Mouse (Mus musculus): ENCODE results near the gene Kcnk3. TPM values are rescaled to one million over a fixed set of nuclear protein-coding genes. Genes with fewer than 3 reads are reported as not detected.
A peak's percentile ranks its signal among the peaks of the same experiment; 100 is the strongest.

Gene Kcnk3
- polyA plus RNA-seq, 1 experiment, result not detected

DNA sequence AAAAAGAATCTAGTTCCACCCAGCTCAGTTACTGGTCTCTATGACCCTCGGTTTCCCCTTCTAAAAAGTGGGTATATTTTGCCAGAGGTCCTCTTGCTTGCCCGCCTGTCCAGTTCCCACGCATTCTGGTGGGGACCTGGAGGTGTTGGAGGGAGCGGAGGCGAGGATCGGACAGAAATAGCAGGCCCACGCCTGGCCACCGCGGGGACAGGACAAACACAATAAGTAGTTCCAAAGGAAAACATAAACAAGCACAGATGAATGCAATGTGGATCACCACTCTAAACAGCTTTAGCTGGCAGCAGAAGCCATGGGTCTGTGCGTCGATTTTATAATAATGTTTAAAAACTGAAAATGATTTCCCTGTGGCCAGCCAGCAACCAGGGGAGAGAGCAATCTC lies 5.4 kb downstream of the Kcnk3 start:
- H3K9ac ChIP-seq (ENCODE audit: low read depth, poor library complexity, severe bottlenecking), result no peak overlapping the region

DNA sequence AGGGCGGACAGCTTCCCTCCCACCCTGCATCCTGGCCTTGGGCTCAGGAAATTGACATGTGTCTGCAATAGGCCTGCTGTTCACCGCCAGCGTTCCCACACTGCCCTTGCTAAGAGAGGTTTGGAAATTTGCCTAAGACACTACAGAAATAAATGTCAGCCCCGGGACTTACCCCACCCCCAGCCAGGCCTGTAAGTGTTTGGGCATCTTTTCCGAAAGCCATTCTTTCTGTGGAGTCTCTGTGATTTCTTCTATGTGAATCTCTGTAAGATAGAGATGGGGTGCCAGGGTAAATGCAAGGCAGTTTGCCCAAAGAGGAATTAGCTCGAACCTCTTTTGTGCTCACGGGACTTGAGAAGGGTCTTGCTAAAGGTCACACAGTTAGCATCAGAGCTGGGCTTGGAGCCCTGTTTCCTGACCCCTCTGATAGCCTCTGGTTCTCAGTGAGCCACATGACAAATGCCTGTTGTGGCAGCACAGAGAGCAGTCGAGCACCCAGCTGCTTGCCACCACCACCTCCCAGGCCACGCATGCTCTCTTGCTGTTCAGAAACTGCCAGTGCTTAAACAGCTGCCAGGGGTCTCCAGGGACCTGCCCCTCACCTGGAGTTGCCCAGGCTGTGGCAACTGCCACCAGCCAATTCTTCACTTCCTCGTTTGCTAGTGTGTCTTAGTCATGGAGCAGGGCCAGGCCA lies 6.0 kb downstream of the Kcnk3 start:
- H3K9me3 ChIP-seq (replicated peaks; ENCODE audit: control insufficient read depth, insufficient read depth, low read length, poor library complexity, severe bottlenecking), result no peaks in the 10 kb centered on the region
- TF ChIP-seq POLR2A (IDR thresholded peaks at IDR 0.05; ENCODE audit: insufficient read depth, low read length) (no peak), CTCF (IDR thresholded peaks at IDR 0.05; ENCODE audit: low read depth, low read length) (no peak), EP300 (IDR thresholded peaks at IDR 0.05; ENCODE audit: insufficient read depth, low read depth, low read length) (no peak)
- H3K36me3 ChIP-seq (ENCODE audit: control insufficient read depth, insufficient read depth, low read length, poor library complexity, severe bottlenecking), result no peaks in the 10 kb centered on the region
- H3K4me3 ChIP-seq (ENCODE audit: low read depth, low read length), result no peak overlapping the region
- H3K27ac ChIP-seq (ENCODE audit: insufficient read depth, low read length), result no peak overlapping the region
- no peaks in the 10 kb centered on the region for H3K4me1 ChIP-seq (ENCODE audit: control insufficient read depth, insufficient read depth, low read length)
- no peak overlapping the region for H3K9ac ChIP-seq (ENCODE audit: low read depth, poor library complexity, severe bottlenecking)
- H3K27me3 ChIP-seq (ENCODE audit: control insufficient read depth, insufficient read depth, low read length, poor library complexity, severe bottlenecking), result peaks cover 8% of the 10 kb centered on the region; the same call in 1 of the 2 replicates

More for the DNA sequence above, 5.4 kb downstream of the Kcnk3 start:
- no peaks in the 10 kb centered on the region for H3K4me1 ChIP-seq (ENCODE audit: control insufficient read depth, insufficient read depth, low read length)
- H3K4me3 ChIP-seq (ENCODE audit: low read depth, low read length), result no peak overlapping the region
- no peaks in the 10 kb centered on the region for H3K9me3 ChIP-seq (replicated peaks; ENCODE audit: control insufficient read depth, insufficient read depth, low read length, poor library complexity, severe bottlenecking)
- peaks cover 11% of the 10 kb centered on the region for H3K27me3 ChIP-seq (ENCODE audit: control insufficient read depth, insufficient read depth, low read length, poor library complexity, severe bottlenecking)
- TF ChIP-seq POLR2A (IDR thresholded peaks at IDR 0.05; ENCODE audit: insufficient read depth, low read length), result no peak
- no peak for TF ChIP-seq CTCF (IDR thresholded peaks at IDR 0.05; ENCODE audit: low read depth, low read length)
- no peak for TF ChIP-seq EP300 (IDR thresholded peaks at IDR 0.05; ENCODE audit: insufficient read depth, low read depth, low read length)
- H3K27ac ChIP-seq (ENCODE audit: insufficient read depth, low read length), result no peak overlapping the region
- no peaks in the 10 kb centered on the region for H3K36me3 ChIP-seq (ENCODE audit: control insufficient read depth, insufficient read depth, low read length, poor library complexity, severe bottlenecking)

DNA sequence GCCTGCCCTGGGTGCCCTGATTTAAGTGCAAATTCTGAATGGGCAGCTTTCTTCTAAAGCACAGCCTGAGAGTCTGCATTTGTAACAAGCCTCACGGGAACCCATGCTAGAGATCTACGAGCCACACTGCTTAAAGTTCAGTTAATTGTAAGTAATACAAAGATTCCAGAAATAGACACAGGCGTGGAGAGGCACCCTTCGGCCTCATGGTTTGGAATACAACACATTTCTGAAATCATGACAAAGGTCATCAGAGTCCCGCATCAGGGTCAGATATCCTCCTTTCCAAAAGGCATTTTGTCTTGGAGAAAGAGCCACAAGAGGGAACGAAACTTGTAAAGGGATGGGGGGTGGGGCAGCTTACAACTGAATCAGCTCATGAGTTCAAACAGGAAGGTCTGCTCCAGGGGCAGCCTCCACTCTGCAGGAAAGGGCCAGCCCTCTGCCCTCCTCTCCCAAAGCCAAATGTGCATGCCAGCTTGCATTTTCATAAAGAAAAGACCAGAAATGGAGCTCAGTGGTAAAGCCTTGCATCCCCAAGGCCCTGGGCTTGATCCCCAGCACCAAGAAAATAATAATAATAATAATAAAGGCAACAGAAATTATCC lies 7.1 kb downstream of the Kcnk3 start:
- no peaks in the 10 kb centered on the region for H3K4me1 ChIP-seq (ENCODE audit: control insufficient read depth, insufficient read depth, low read length)
- no peak overlapping the region for H3K4me3 ChIP-seq (ENCODE audit: low read depth, low read length)
- H3K9ac ChIP-seq (ENCODE audit: low read depth, poor library complexity, severe bottlenecking), result no peak overlapping the region
- TF ChIP-seq POLR2A (IDR thresholded peaks at IDR 0.05; ENCODE audit: insufficient read depth, low read length) (no peak), CTCF (IDR thresholded peaks at IDR 0.05; ENCODE audit: low read depth, low read length) (no peak), EP300 (IDR thresholded peaks at IDR 0.05; ENCODE audit: insufficient read depth, low read depth, low read length) (no peak)
- no peaks in the 10 kb centered on the region for H3K9me3 ChIP-seq (replicated peaks; ENCODE audit: control insufficient read depth, insufficient read depth, low read length, poor library complexity, severe bottlenecking)
- H3K27ac ChIP-seq (ENCODE audit: insufficient read depth, low read length), result no peak overlapping the region
- H3K36me3 ChIP-seq (ENCODE audit: control insufficient read depth, insufficient read depth, low read length, poor library complexity, severe bottlenecking), result no peaks in the 10 kb centered on the region
- no peaks in the 10 kb centered on the region for H3K27me3 ChIP-seq (ENCODE audit: control insufficient read depth, insufficient read depth, low read length, poor library complexity, severe bottlenecking)

DNA sequence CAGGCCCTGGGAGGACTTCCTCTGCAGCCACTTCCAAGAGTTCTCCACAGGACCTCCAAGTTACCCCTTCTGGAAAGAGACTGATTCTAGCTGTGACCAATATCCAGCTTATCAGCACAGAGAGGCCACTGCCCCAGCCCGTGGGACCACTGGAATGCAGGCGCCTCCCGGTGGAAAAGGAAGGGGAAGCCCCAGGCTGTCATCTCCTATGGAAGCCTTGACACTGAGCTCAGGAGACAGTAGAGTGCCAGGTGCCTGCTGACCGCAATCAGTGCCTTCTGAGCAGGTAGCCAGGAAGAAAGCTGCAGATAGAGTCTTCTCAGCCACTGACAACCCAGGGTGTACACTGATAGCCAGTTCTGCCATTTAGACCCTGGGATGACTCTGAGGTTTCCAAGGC lies 13.4 kb downstream of the Kcnk3 start:
- no peak overlapping the region for H3K9ac ChIP-seq (ENCODE audit: low read depth, poor library complexity, severe bottlenecking)
- no peaks in the 10 kb centered on the region for H3K9me3 ChIP-seq (replicated peaks; ENCODE audit: control insufficient read depth, insufficient read depth, low read length, poor library complexity, severe bottlenecking)
- H3K4me3 ChIP-seq (ENCODE audit: low read depth, low read length), result no peak overlapping the region
- H3K4me1 ChIP-seq (ENCODE audit: control insufficient read depth, insufficient read depth, low read length), result no peaks in the 10 kb centered on the region
- no peaks in the 10 kb centered on the region for H3K27me3 ChIP-seq (ENCODE audit: control insufficient read depth, insufficient read depth, low read length, poor library complexity, severe bottlenecking)
- TF ChIP-seq POLR2A (IDR thresholded peaks at IDR 0.05; ENCODE audit: insufficient read depth, low read length) (no peak), CTCF (IDR thresholded peaks at IDR 0.05; ENCODE audit: low read depth, low read length) (peak; percentile 24), EP300 (IDR thresholded peaks at IDR 0.05; ENCODE audit: insufficient read depth, low read depth, low read length) (no peak)
- no peaks in the 10 kb centered on the region for H3K36me3 ChIP-seq (ENCODE audit: control insufficient read depth, insufficient read depth, low read length, poor library complexity, severe bottlenecking)
- no peak overlapping the region for H3K27ac ChIP-seq (ENCODE audit: insufficient read depth, low read length)

DNA sequence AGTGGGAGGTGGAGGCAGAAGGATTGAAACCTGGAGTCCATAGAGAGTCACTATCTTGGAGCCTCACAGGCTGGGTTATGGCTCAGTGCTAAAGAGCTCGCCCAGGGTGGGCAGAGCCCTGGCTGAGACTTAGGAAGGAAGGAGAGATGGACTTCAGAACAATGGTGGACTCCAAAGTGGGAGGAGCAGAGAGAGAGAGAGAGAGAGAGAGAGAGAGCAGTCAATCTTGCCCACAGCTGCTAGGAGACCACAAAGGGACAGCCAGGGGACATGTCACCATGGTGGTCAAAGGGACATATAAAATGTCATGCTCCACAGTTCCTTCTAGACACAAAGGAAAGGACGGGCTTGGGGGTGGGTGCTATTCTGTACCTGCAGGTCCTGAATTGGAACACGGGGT lies 15.3 kb downstream of the Kcnk3 start:
- H3K27me3 ChIP-seq (ENCODE audit: control insufficient read depth, insufficient read depth, low read length, poor library complexity, severe bottlenecking), result no peaks in the 10 kb centered on the region
- TF ChIP-seq EP300 (IDR thresholded peaks at IDR 0.05; ENCODE audit: insufficient read depth, low read depth, low read length) (no peak), CTCF (IDR thresholded peaks at IDR 0.05; ENCODE audit: low read depth, low read length) (no peak)

DNA sequence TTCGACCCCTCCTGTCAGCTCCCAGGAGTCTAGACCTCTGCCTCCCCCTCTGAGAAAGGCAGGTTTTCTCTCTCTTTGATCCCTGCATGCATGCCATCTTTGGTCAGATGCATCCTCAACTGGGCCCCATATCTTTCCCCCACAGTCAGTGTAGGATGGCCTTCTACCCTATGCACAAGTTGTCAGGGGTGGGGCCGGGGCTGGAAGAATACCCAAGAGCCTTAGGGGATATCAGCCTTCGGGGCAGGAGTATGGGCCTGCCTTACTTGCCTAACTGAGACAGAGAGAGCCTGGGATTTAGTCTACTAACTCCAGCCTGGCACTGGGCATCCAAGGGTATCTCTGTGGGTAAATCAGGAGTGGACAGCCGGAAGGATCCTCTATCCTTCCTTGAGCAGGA lies 16.0 kb downstream of the Kcnk3 start:
- Histone ChIP-seq H3K4me3 (ENCODE audit: low read depth, low read length) (no peak overlapping the region), H3K36me3 (ENCODE audit: control insufficient read depth, insufficient read depth, low read length, poor library complexity, severe bottlenecking) (no peaks in the 10 kb centered on the region), H3K27ac (ENCODE audit: insufficient read depth, low read length) (no peak overlapping the region), H3K4me1 (ENCODE audit: control insufficient read depth, insufficient read depth, low read length) (no peaks in the 10 kb centered on the region), H3K27me3 (ENCODE audit: control insufficient read depth, insufficient read depth, low read length, poor library complexity, severe bottlenecking) (no peaks in the 10 kb centered on the region), H3K9ac (ENCODE audit: low read depth, poor library complexity, severe bottlenecking) (no peak overlapping the region), H3K9me3 (replicated peaks; ENCODE audit: control insufficient read depth, insufficient read depth, low read length, poor library complexity, severe bottlenecking) (no peaks in the 10 kb centered on the region)
- TF ChIP-seq POLR2A (IDR thresholded peaks at IDR 0.05; ENCODE audit: insufficient read depth, low read length), result no peak
- TF ChIP-seq CTCF (IDR thresholded peaks at IDR 0.05; ENCODE audit: low read depth, low read length), result no peak
- no peak for TF ChIP-seq EP300 (IDR thresholded peaks at IDR 0.05; ENCODE audit: insufficient read depth, low read depth, low read length)

More for the DNA sequence above, 15.3 kb downstream of the Kcnk3 start:
- H3K36me3 ChIP-seq (ENCODE audit: control insufficient read depth, insufficient read depth, low read length, poor library complexity, severe bottlenecking), result no peaks in the 10 kb centered on the region
- no peak overlapping the region for H3K9ac ChIP-seq (ENCODE audit: low read depth, poor library complexity, severe bottlenecking)
- H3K9me3 ChIP-seq (replicated peaks; ENCODE audit: control insufficient read depth, insufficient read depth, low read length, poor library complexity, severe bottlenecking), result no peaks in the 10 kb centered on the region
- no peak overlapping the region for H3K4me3 ChIP-seq (ENCODE audit: low read depth, low read length)
- no peaks in the 10 kb centered on the region for H3K4me1 ChIP-seq (ENCODE audit: control insufficient read depth, insufficient read depth, low read length)
- no peak overlapping the region for H3K27ac ChIP-seq (ENCODE audit: insufficient read depth, low read length)

Data from ES-Bruce4 (cell line).